Mouse (Mus musculus) liver, embryonic 11.5 days (tissue): ENCODE data around the gene Arf6. TPM values are rescaled to one million over a fixed set of nuclear protein-coding genes. Genes with fewer than 3 reads are reported as not detected.

Experiments
- ATAC-seq: fragments of 200-750 bp; cut with Nextera tagmentation; replicated peaks from 2 replicates; pipeline ENCODE4 v1.8.0; 2017; ENCODE audit warnings: moderate number of reproducible peaks, mild to moderate bottlenecking, moderate TSS enrichment, moderate library complexity; ENCODE audit not compliant: low FRiP score
- DNase-seq: peaks from one replicate; pipeline ENCODE4 v3.0.0-alpha.2; 2017; ENCODE audit warnings: low spot score
- H3K27ac ChIP-seq: fragments of 300-500 bp; sonication (generic); 2 replicates; pipeline ENCODE4 v1.5.1; 2014; ENCODE audit warnings: mild to moderate bottlenecking, low read depth, low read length, control low read depth
- H3K27me3 ChIP-seq: fragments of 300-500 bp; sonication (generic); replicated peaks from 2 replicates; pipeline ENCODE4 v1.6.1; 2014; ENCODE audit warnings: low read length, mixed read lengths; ENCODE audit not compliant: control insufficient read depth, insufficient read depth
- H3K36me3 ChIP-seq: fragments of 300-500 bp; sonication (generic); 2 replicates; pipeline ENCODE4 v1.6.1; 2014; ENCODE audit warnings: mild to moderate bottlenecking, low read length, moderate library complexity, mixed read lengths; ENCODE audit not compliant: control insufficient read depth, insufficient read depth
- H3K4me1 ChIP-seq: fragments of 300-500 bp; sonication (generic); replicated peaks from 2 replicates; pipeline ENCODE4 v1.6.1; 2014; ENCODE audit warnings: low read length, mixed read lengths; ENCODE audit not compliant: control insufficient read depth, insufficient read depth
- H3K4me2 ChIP-seq: fragments of 300-500 bp; sonication (generic); 2 replicates; pipeline ENCODE4 v1.6.1; 2014; ENCODE audit warnings: mild to moderate bottlenecking, control low read depth, moderate library complexity
- H3K4me3 ChIP-seq: fragments of 300-500 bp; sonication (generic); 2 replicates; pipeline ENCODE4 v1.5.1; 2014; ENCODE audit warnings: low read depth, low read length, control low read depth
- H3K9ac ChIP-seq: fragments of 300-500 bp; sonication (generic); 2 replicates; pipeline ENCODE4 v1.6.1; 2014; ENCODE audit warnings: low read depth, low read length, control low read depth
- H3K9me3 ChIP-seq: fragments of 300-500 bp; sonication (generic); 2 replicates; pipeline ENCODE4 v1.6.1; 2016; ENCODE audit warnings: low read length, inconsistent platforms, mixed read lengths; ENCODE audit not compliant: control insufficient read depth
- WGBS: fragments of 180-500 bp; shearing (Covaris S2); extraction: QIAGEN DNeasy Blood & Tissue Kit; methylation state at CpG from one replicate; pipeline ENCODE4 v1.1.7; 2014; 5-methylcytosine and 5-hydroxymethylcytosine counted together
- polyA plus RNA-seq: library from polyadenylated mRNA; unstranded; fragments of >200 nt; fragmentation: Nextera tagmentation; extraction: Ambion mirVana; gene quantifications from 2 replicates; pipeline ENCODE4 v1.2.1, GENCODE M21; 2014

Arf6 gene
- polyA plus RNA-seq, 1 experiment from 2014 or later = 65.1 TPM

GRCm38 (mm10) chr12:69414826-69415572, 43.0 kb downstream of the Arf6 start:
- Histone ChIP-seq H3K27ac (no peak overlapping the region), H3K9me3 (no peaks in the 10 kb centered on the region), H3K4me2 (no peak overlapping the region), H3K27me3 (no peaks in the 10 kb centered on the region), H3K9ac (no peak overlapping the region), H3K36me3 (no peaks in the 10 kb centered on the region), H3K4me1 (no peaks in the 10 kb centered on the region), H3K4me3 (no peak overlapping the region)
- no peak for ATAC-seq
- DNase-seq = no peak
- WGBS = 65% methylated on average over 4 of the region's 4 CpGs

DNA sequence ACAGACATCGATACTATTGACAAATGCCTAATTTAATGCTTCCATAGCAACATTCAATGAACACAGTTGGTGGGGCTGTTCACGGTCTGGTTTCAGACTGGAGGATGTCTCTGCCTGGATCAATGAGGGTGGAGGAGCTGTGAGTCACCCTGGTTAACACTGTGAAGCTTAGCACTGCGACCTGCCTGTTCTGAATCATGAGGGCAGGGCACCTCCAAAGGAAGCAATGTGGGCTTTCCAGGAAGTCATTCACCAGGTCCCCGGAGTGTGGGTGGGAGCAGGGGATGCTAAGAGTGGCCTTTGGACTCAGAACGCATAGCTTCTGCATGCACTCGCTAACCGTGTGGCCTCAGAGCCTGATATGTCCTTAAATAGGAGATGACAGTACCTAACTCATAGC, 44.8 kb downstream of the Arf6 start:
- Histone ChIP-seq H3K4me3 (no peak overlapping the region), H3K36me3 (no peaks in the 10 kb centered on the region), H3K9ac (no peak overlapping the region), H3K9me3 (no peaks in the 10 kb centered on the region), H3K27ac (no peak overlapping the region), H3K27me3 (no peaks in the 10 kb centered on the region), H3K4me2 (no peak overlapping the region), H3K4me1 (no peaks in the 10 kb centered on the region)
- 56% methylated on average over 7 of the region's 7 CpGs for WGBS
- DNase-seq (no peak), ATAC-seq (no peak)

DNA sequence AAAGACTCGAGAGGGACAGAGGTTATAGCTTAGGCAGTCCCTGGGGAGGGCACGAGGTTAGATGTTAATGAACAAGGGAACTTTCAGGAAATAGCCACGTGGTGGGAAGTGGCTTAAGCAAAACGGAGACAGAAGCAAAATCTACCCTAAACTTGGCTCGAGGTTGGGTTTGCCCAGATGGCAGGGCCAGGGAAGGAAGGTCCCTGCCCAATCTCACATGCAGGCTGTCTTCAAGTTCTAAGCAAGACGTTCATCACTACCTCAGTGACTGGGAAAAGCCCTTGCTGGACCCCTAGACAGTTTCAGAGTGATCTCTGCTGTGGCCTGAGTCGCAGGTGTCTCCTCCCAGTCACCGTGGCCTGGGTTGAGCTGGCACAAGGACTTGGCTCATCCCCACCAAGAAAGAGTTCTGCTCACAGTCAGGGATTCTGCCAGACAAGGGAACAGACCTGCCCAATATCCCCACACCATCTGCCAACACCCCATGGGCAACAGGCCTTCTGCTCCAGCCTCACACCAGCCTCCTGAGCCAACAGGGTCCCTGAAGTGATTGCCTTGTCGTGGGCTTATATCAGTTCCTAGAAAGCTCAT, 45.8 kb downstream of the Arf6 start:
- Histone ChIP-seq H3K9ac (no peak overlapping the region), H3K4me2 (no peak overlapping the region)
- 52% methylated on average over 9 of the region's 9 CpGs for WGBS

DNA sequence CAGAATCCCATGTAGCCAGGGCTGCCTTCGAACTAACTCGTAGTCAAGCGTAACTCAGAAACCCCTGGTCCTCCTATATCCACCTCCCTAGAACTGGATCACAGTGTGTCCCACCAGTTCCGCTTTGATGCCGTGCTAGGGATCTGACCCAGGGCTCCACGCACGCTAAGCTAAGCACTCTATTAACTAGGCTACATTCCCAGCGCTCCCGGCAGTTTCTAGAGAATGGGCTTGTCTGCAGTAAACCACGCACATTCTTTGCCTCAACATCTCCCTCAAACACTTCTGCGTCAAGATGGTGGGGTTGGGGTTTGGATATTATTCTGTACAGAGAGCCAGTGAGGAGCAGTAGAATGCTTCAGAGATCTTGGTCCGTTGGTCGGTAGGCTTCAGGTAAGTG, 46.7 kb downstream of the Arf6 start:
- Histone ChIP-seq H3K36me3 (no peaks in the 10 kb centered on the region), H3K27me3 (no peaks in the 10 kb centered on the region), H3K4me1 (no peaks in the 10 kb centered on the region), H3K4me2 (no peak overlapping the region), H3K9ac (no peak overlapping the region), H3K9me3 (no peaks in the 10 kb centered on the region), H3K27ac (no peak overlapping the region), H3K4me3 (no peak overlapping the region)
- DNase-seq (no peak), ATAC-seq (no peak)
- 90% methylated on average over 13 of the region's 13 CpGs for WGBS

More for the DNA sequence above, 45.8 kb downstream of the Arf6 start:
- Histone ChIP-seq H3K27ac (no peak overlapping the region), H3K27me3 (no peaks in the 10 kb centered on the region), H3K4me3 (no peak overlapping the region), H3K4me1 (no peaks in the 10 kb centered on the region), H3K9me3 (no peaks in the 10 kb centered on the region), H3K36me3 (no peaks in the 10 kb centered on the region)
- no peak for DNase-seq
- ATAC-seq = no peak

DNA sequence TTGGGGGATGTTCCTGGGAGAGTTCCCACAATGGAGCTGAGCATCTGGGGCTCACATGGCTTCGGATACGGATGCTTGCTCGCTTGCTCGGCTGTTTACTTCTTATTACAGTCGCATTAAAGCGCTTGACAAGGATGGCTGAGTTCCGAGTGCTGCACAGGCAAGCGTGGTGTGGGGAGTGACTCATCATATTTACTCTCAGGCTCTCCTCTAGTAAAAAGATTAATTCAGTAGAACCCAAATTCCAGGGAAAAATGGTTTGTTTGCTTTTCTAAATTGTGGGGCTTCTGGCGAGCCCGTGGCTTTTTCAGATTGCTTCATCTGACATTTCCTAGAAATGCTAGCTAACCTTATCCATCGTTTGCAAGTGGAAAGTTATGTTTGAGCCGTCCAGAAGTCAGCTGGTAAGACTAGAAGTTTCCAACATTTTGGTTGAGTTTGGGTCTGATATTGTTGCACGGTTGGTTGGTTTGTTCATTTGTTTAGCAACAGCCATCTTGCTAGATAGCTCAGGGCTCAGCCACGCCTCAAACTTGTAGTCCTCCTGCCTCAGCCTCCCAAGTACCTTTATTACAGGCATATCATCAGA, 47.2 kb downstream of the Arf6 start:
- Histone ChIP-seq H3K4me2 (no peak overlapping the region), H3K4me1 (no peaks in the 10 kb centered on the region), H3K27me3 (no peaks in the 10 kb centered on the region), H3K9ac (no peak overlapping the region), H3K36me3 (no peaks in the 10 kb centered on the region), H3K9me3 (no peaks in the 10 kb centered on the region), H3K4me3 (no peak overlapping the region), H3K27ac (no peak overlapping the region)
- 76% methylated on average over 14 of the region's 14 CpGs for WGBS
- DNase-seq (no peak), ATAC-seq (no peak)

- H3K4me1 ChIP-seq = no peaks in the 10 kb centered on the region
- WGBS = 69% methylated on average over 4 of the region's 4 CpGs
- no peaks in the 10 kb centered on the region for H3K36me3 ChIP-seq
- H3K27me3 ChIP-seq = no peaks in the 10 kb centered on the region
- H3K4me2 ChIP-seq = no peak overlapping the region
- no peak for DNase-seq
- no peak overlapping the region for H3K9ac ChIP-seq
- H3K27ac ChIP-seq = no peak overlapping the region
- no peaks in the 10 kb centered on the region for H3K9me3 ChIP-seq
- no peak overlapping the region for H3K4me3 ChIP-seq
- no peak for ATAC-seq
These were observed 47.7 kb downstream of the Arf6 start for GRCm38 (mm10) chr12:69419606-69420005.

GRCm38 (mm10) chr12:69420716-69421115, 48.8 kb downstream of the Arf6 start:
- H3K4me2 ChIP-seq = no peak overlapping the region
- no peaks in the 10 kb centered on the region for H3K9me3 ChIP-seq
- no peaks in the 10 kb centered on the region for H3K27me3 ChIP-seq
- no peak overlapping the region for H3K27ac ChIP-seq
- ATAC-seq (no peak), DNase-seq (no peak)
- H3K4me3 ChIP-seq = no peak overlapping the region
- peaks cover 6% of the 10 kb centered on the region; the same call in 1 of the 2 replicates for H3K4me1 ChIP-seq
- H3K36me3 ChIP-seq = no peaks in the 10 kb centered on the region
- H3K9ac ChIP-seq = no peak overlapping the region
- 39% methylated on average over 3 of the region's 3 CpGs for WGBS

GRCm38 (mm10) chr12:69422827-69423537, 51.0 kb downstream of the Arf6 start:
- no peak overlapping the region for H3K27ac ChIP-seq
- no peaks in the 10 kb centered on the region for H3K27me3 ChIP-seq
- H3K4me1 ChIP-seq = peaks cover 6% of the 10 kb centered on the region; the same call in 1 of the 2 replicates
- no peaks in the 10 kb centered on the region for H3K36me3 ChIP-seq
- ATAC-seq (no peak), DNase-seq (no peak)
- no peaks in the 10 kb centered on the region for H3K9me3 ChIP-seq
- 61% methylated on average over 20 of the region's 20 CpGs for WGBS
- no peak overlapping the region for H3K9ac ChIP-seq
- H3K4me3 ChIP-seq = no peak overlapping the region
- H3K4me2 ChIP-seq = no peak overlapping the region
